Mouse (Mus musculus) left cerebral cortex, postnatal 25 days (tissue): ENCODE results near the gene Fkbp1a. TPM values are rescaled to one million over a fixed set of nuclear protein-coding genes. Genes with fewer than 3 reads are reported as not detected.

Source experiments
- DNase-seq, 2 experiments: peaks; one replicate each; pipeline ENCODE4 v3.0.0; 2022; ENCODE audit warnings: low spot score in 2 of 2, mixed read lengths in 1 of 2
- intact Hi-C: fragments of 180-260 bp; cut with DNase I; formaldehyde crosslinking; loops from one replicate; pipeline ENCODE4 v1.15.1; 2025
- total RNA-seq, 2 experiments: library from RNA; stranded (reverse); gene quantifications; 2 replicates each; pipeline ENCODE4 v1.2.3; 2021

The Fkbp1a gene
- total RNA-seq, 2 experiments from 2014 or later, result 710 to 729 TPM

DNA sequence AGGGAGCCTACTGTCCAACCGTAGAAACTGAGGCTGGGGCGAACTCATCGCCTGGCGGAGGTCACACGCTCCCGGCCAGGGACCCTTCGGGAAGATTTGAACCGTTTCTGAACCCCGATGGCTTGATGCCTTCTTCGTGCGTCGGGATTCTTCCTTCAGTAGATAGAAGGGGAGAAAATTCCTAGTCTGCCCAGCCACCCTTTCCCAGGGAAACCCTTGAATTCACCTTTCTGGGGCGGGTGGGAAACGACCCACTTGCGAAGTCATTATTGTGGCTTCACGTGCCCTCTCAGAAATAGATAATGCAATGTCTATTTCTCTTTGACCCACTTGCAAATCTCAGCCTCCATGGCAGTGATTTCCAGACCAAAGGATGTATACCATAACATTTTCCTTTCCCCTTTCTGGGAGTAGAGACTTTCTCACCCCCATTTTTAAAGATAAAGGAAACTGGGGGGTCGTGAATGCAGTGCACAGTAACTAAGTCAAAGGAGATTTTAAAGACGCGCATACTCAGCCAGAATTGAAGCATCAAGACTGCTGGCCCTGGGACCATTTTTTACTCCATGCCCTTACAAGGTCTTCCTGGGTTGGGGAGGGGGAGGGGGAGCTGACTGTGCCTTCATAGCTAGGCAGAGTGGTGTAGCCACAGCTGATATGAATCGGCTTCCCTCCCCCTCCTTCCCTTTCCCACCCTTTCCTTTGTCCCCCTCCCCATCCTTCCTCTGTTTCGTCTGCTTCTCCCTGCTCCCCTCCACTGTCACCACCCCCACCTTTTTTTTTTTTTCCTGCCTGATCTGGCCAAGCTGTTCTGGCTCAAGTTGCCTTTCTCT is 996 bp downstream of the Fkbp1a start:
- intact Hi-C loops, result loop anchor here (2.0 kb wide), 1 partner anchor 32 kb away; no protein-coding TSS in a partner anchor
- peak; percentile 36 to 57 for DNase-seq

DNA sequence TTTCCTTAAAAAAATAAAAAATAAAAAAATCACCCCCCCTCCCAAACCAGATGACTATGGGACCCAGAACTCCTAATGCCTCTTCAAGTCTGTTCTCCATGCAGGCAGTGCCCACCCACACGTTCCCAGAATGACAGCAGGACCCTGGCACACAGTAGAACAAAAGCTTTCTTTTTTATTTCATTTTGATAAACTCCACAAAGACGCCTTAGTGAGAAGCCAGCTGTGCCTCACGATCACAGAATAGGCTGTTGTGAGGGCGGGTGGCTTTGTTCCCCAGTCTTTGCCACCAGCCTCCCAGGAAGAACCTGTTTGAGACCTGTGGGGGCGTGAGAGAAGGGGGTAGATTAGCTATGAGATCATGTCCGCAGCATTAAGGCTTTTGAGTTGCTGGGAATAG is 2.4 kb downstream of the Fkbp1a start:
- intact Hi-C loops, result no loop called here

DNA sequence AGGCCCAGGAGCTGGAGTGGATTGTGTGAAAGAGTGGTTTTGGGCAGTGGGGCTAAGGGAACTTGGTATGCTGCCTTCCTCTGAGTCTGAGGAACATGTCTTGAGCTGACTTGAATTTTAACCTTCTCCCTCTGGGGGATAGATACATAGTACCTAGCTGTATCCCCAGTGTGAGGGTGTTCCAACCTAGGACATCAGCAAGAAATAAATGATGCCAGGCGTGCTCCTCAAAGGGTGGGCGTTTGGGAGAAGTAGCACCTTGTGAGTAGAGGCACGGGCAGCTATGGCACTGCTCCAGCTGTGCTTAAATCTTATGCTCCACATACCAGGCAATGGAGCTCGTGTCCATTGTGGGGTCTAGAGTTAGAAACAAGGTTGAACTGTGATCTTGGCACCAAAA is 4.3 kb downstream of the Fkbp1a start:
- intact Hi-C loops, result no loop called here
- no peak for DNase-seq

More for the DNA sequence above, 2.4 kb downstream of the Fkbp1a start:
- DNase-seq, result peak in 1 of 2 experiments; percentile 55

DNA sequence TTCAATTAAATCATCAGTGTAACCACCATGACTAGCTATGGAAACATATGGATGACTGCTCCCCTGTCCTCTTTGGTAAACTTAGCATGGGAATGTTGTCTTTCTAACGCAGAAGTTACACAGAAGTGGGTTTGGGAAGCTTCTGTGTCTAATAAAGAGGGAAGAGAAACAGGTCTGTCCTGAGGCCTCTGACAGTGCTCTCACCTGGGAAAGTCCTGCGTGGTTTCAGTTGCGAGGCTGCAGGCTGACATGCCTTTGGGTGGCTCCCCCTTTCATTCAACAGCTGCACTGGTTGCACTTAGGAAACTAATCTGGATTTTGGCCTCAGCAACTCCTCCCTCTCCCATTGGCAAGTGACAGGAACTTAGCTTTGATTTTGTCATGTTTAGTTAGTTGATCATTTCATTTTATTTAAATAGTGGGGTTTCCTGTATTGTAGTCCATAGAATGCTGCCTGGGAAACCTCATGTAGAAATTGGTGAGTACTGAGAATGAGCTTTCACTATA is 7.4 kb downstream of the Fkbp1a start:
- intact Hi-C loops, result no loop called here
- DNase-seq, result no peak

DNA sequence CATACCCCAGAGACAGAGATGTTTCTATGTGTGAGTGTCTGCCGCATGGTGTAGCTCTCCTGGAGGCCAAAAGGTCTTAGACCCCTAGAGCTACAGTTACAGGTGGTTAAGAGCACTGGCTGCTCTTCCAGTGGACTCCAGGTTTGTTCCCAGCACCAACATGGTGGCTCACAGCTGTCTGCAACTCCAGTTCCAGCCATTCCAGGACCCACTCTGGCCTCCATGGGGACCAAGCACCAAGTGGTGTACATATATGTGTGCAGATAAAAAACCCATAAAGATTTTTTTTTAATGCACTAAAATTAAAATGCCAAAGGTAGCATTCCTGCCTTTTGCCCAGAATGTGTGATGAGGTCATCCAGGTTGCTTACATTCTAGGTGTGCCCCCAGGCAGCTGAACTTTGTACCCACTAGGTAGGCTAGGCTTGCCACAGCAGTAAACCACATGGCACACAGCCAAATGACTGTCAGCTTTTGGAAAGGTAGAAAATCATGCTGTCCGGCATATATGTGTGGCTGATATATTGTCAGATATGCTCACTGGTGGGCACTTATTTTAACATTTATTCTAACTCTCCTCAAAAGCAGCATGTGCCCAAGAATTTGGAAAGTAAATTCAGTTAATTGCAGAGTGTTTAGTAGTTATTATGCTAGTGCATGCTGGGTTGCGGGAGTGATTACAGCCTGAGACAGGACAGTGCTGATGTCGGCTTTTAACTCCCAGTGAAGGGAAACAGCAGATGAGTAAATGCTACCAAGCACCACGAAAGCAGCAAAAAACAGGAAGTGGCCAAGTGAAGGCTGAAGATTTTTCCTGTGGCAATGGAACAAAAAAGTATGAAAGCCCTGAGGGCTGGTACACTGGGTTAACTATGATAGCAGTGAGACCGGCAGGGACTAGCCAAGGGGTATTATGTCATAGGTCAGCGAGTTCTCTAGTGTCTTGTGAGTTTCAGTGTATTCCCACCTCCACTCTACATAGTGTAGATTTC is 20.9 kb downstream of the Fkbp1a start:
- DNase-seq, result no peak
- intact Hi-C loops, result loop anchor here (5.0 kb wide), 1 partner anchor 119 kb away; no protein-coding TSS in a partner anchor

DNA sequence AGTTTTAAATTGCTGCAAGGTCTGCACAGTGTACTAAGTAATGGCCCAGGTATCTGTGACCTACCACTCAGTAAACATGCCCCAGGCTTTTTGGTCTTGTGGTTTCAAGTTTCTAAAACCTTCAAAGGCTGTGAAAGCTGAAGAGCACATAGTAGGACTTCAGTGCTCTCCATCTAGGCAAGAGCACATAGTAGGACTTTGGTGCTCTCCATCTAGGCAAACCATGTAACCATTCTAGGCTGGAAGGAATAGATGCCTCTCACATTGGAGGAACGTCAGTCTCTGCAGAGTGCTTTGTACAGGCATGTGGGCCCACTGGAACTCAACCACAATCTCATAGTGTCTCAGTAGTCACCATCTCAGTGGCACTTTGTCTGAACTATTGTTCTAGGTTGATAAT is 21.7 kb downstream of the Fkbp1a start:
- no peak for DNase-seq
- intact Hi-C loops, result loop anchor here (5.0 kb wide), 1 partner anchor 118 kb away; no protein-coding TSS in a partner anchor

DNA sequence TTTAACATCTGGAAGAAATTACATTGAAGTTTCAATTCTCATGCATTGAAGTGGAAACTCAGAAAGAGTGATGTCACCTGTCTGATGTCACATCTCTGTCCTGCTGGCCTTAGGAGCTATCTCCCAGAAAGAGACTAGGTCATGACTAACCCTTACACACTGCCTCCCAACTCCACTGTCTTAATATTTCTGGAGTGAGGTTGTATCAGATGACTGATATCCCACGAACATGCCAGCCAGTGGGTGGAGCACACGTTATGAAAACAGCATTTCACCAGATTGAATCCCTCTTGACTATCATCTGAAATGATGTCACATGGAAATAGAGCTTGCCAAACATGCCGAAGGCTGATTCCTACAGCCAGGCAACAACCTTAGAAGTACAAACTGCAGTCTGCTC is 22.7 kb downstream of the Fkbp1a start:
- DNase-seq, result no peak

DNA sequence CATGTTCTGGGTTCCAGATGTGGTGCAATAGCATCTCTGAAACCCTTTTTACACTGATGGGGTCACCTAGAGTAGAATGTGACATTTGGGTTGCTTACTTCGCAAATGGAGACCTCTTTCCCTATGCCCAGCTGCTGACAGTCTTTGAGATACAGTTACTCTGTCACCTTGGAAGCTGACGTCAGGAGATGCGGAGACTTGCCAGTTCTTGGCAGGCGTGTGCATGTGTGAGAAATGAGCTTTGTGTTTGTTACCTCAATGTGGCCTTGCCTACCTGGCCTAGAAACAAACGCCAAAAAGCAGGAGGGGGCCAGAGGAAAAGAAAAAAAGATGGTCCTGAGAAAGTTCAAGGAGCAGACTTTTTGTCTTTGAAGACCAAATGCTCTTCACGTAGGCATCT is 24.6 kb downstream of the Fkbp1a start:
- intact Hi-C loops, result no loop called here
- no peak for DNase-seq

More for the DNA sequence above, 22.7 kb downstream of the Fkbp1a start:
- intact Hi-C loops, result loop anchor here (5.0 kb wide), 1 partner anchor 117 kb away; no protein-coding TSS in a partner anchor

DNA sequence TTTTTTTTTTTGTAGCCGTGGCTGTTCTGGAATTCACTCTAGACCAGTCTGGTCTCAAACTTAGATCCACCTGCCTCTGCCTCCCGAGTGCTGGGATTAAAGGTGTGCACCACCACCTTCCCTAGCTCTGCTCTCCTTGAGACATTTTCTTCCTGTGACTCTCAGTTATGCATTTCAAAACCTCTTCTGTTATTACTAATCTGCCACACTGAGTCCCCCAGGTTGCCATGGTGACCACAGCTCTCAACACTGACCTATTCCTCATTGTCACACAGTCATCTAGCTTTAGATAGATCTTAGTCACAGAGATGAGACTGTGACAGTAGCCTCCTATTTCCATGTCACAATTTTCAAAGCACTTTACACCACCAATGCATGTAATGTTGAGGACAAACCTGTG is 27.2 kb downstream of the Fkbp1a start:
- DNase-seq, result no peak
- intact Hi-C loops, result no loop called here

DNA sequence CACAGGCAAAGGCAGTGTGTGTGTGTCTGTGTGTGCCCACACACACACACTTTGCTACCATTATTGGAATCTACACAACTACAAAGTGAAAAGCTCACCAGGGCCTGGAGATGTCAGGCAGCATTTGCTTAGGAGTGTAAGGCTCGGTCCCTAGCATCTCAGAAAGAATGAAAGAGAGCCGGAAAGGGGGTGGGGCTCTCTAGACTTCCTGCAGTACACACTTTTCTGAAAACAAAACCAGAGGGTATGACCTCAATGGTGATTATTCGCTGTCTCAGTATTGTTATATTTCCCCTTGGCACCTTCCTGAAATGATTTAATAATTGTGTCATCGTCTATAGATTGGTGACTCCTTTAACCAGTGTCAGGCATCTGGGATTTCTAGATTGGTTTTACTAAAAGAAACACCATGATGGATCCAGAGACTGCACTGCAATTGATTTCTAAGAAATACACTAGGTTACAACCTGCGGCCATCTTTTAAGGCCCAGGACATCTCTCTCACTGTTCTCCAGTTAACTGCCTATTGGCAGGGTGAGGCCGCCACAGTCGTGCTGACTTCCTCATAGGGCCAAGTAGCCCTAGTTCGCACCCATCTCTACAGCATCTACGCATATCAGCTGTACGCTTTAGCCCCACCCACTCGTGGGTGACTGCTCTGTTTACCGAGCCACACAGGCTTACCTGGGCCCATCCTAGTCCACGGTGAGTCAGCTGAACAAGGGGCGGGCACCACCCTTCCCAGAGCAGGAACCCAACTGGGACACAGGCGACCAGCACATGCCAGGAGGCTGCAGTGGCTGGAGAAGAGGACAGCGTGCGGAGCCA is 29.8 kb downstream of the Fkbp1a start, which contains the start of gene Sdcbp2:
Gene Sdcbp2, plus strand, starts transcription at position 750 of the 828 bp plus-strand sequence.
- intact Hi-C loops, result no loop called here
- no peak for DNase-seq

DNA sequence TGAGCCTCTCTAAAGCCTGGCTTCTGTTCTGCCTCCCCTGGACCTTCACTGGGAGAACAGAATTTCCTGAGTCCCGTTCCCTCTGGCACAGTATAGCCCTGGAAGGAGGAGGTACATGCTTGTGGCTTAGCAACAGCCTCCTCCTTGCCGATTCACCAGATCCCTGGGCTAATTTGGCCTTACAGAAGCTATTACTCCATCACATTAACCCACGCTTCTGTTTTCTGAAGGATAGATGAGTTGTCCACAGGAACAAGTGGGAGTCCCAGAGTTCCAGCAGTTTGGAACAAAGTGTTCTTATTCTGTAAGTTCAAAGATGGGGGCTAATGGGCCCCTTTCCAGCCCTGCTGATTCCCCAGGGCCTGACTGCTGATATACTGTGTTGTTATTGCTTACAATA is 31.4 kb downstream of the Fkbp1a start:
- DNase-seq, result peak in 1 of 2 experiments; percentile 81

DNA sequence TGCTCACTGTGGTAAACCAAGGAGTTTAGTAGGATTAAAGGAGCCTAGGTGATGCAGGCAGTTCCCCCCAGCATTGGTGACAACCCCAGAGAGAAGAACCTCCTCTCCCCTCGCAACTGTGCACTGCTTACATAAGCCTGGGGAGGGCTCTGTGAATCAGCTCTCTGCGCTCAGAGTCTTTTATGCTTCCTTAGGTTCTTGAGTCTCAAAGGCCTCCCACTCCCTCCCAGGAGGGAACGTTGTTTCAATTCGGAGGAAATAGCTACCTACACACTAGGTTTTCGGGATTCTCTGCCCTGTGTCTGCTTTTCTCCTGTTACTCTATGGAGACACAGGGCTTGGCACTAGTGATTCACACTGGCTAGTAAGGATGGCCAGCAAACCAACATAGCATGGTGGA is 32.3 kb downstream of the Fkbp1a start:
- DNase-seq, result peak; percentile 69 to 93
- intact Hi-C loops, result loop anchor here (1.0 to 5.0 kb wide), 5 partner anchors 32 to 108 kb away; partner anchors contain the start of genes Fkbp1a and Snph

More for the DNA sequence above, 31.4 kb downstream of the Fkbp1a start:
- intact Hi-C loops, result loop anchor here (2.0 kb wide), 3 partner anchors 31 to 59 kb away; partner anchors contain the start of genes Fkbp1a and Snph

DNA sequence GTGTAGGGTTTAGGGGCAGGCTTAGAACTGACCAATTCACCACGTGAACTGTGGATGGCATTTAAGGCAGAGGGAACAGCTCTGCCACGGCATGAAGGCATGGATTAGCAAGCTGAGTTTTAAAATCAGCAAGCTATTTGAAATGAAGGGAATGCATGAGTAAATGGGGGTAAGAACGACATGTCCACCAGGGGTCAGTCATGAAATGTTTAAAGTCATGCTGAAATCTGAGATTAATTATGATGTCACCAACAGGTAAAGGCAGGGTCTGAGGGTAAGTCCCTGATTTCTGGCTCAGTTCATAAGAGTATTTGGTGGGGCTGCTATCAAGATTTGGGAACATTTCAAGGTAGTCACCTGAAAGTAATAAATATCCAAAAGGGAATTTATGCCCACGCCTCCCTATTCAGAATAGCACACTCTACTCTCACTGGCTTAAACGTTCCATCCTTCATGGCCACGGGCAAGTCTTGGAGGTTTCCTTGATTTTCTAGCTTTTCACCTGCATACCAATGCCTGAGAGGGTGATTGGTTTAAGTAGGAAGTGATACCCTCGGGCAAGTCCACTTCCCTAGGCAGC is 32.9 kb downstream of the Fkbp1a start:
- intact Hi-C loops, result loop anchor here (1.0 to 5.0 kb wide), 5 partner anchors 32 to 107 kb away; partner anchors contain the start of genes Fkbp1a and Snph
- DNase-seq, result peak in 1 of 2 experiments; percentile 46

DNA sequence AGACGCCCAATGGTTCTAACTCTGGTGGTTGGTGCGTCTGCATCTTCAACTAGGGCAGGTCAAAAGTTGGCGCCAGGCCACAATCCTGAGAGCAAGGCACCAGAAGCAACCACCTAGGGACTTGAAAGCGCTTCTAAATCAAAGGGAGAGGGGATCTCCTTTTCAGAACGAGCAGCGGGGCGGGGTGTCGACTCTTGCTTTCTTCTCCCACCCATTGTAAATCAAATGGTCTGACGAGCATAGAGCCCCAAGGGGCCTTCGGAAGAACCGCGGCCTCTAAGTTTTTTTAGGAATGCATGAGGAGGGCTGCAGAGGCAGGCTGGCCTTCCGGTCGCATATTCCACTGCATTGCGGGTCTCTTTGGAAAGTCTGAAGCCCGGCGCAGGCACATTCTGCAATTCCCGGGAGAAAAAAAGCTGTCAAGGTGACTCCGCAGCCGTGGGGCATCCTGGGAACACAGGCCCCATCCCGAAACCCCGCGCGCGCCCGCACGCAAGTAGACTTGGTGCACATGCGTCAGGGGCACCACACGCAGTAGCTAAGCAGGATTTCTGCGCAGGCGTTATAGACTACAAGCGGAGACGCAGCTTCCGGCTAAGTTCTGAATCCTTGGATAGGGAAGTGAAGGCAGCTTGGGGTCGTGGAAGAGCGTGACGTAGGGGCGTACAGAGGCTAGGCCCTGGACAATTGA is 33.6 kb downstream of the Fkbp1a start:
- DNase-seq, result peak; percentile 92 to 98
- intact Hi-C loops, result loop anchor here (1.0 to 5.0 kb wide), 5 partner anchors 33 to 106 kb away; partner anchors contain the start of genes Fkbp1a and Snph

DNA sequence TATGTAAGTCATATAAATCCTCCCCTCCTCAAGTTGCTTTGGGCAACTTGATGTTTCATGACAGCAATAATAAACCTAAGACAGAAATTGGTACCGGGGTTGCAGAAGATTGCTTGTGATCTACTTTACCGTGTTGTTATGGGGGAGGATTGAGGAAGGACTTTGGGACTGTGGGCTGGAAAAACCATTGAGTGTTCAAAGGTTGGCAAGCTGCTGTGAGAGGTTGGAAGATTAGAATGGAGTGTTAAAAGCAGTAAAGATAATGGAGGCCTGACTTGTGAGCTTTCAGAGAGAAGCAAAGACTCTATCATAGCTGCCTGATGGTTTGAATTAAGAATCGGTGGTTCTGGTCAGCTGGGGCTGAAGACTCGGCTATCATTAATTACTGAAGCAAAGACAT is 36.9 kb downstream of the Fkbp1a start:
- intact Hi-C loops, result loop anchor here (5.0 kb wide), 1 partner anchor 38 kb away; no protein-coding TSS in a partner anchor
- no peak for DNase-seq

DNA sequence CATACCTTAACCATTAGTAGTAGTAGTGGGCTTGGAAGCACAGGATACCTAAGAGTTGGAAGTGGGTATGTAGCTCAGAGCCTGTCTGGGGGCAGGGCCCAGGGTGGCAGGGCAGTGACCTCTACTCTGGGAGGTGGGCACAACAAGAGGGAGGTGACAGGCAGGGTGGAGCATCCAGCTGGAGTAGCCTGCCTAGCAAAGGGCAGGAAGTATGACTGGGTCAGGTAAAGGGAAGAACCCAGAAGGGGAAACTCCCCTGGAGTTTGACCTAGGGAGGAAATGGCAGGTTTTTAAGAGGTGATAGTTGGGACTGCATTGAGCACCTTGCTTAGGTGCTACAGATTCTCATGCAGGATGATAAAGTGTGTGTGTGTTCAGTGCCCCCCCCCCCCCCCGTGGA is 38.7 kb downstream of the Fkbp1a start:
- DNase-seq, result no peak
- intact Hi-C loops, result no loop called here

DNA sequence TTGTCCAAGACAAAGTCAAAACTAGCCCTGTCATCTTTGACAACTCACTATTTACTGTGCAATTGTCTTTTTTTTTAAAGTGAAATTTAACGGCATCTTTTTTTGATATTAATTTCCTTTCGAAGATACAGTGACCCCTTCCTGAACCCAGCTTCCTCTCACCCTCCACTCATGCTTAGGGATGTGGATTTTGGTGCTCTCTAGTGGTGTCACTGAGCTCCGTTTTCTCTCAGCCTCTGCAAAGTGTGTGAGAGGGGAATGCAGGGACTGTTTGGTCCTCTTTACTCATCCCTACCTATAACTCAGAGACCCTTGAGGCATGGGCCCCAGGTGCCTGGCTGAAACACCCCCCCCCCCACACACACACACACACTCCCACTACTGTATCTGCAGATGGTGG is 43.7 kb downstream of the Fkbp1a start:
- no peak for DNase-seq
- intact Hi-C loops, result no loop called here

DNA sequence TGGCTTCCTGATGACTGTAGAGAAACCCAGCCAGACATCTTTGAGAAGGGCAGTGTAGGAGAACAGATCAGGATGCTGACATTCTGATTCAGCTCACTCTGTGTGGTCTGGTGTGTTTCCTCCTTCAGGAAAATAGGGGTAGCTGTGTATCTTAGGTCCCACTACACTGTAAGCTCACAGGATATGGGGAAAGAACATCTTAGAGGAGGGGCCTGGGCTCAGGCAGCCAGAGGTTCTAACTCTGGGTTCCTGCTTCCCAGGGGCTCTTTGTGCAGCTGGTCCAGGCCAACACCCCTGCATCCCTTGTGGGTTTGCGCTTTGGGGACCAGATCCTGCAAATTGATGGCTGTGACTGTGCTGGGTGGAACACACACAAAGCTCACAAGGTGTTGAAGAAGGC is 44.5 kb downstream of the Fkbp1a start:
- intact Hi-C loops, result no loop called here

More for the DNA sequence above, 44.5 kb downstream of the Fkbp1a start:
- DNase-seq, result no peak
